Mouse (Mus musculus) limb, embryonic 14.5 days (tissue): ENCODE data around the gene Esrrg. TPM values are rescaled to one million over a fixed set of nuclear protein-coding genes. Genes with fewer than 3 reads are reported as not detected.

Experiments used
- ATAC-seq: fragments of 200-750 bp; cut with Nextera tagmentation; 2 replicates; pipeline ENCODE4 v1.8.0; 2017; ENCODE audit warnings: low read depth, moderate number of reproducible peaks, moderate TSS enrichment; ENCODE audit not compliant: low FRiP score
- DNase-seq: peaks from one replicate; pipeline ENCODE4 v3.0.0-alpha.2; 2015; ENCODE audit warnings: low spot score
- H3K27ac ChIP-seq: fragments of 300-500 bp; sonication (generic); replicated peaks from 2 replicates; pipeline ENCODE4 v1.5.1; 2014; ENCODE audit warnings: low read depth, mild to moderate bottlenecking, low read length, moderate library complexity, mixed read lengths
- H3K27me3 ChIP-seq: fragments of 300-500 bp; sonication (generic); 2 replicates; pipeline ENCODE4 v1.6.1; 2014; ENCODE audit warnings: low read length, mixed read lengths; ENCODE audit not compliant: control insufficient read depth, insufficient read depth
- H3K36me3 ChIP-seq: fragments of 300-500 bp; sonication (generic); 2 replicates; pipeline ENCODE4 v1.6.1; 2014; ENCODE audit warnings: mild to moderate bottlenecking, low read length, moderate library complexity, mixed read lengths; ENCODE audit not compliant: control insufficient read depth, insufficient read depth
- H3K4me1 ChIP-seq: fragments of 300-500 bp; sonication (generic); 2 replicates; pipeline ENCODE4 v1.6.1; 2014; ENCODE audit warnings: antibody characterized with exemption, low read length, mixed read lengths; ENCODE audit not compliant: control insufficient read depth, insufficient read depth
- H3K4me2 ChIP-seq: fragments of 300-500 bp; sonication (generic); replicated peaks from 2 replicates; pipeline ENCODE4 v1.6.1; 2014; ENCODE audit warnings: low read depth, mild to moderate bottlenecking, low read length, moderate library complexity; ENCODE audit not compliant: severe bottlenecking
- H3K4me3 ChIP-seq: fragments of 300-500 bp; sonication (generic); replicated peaks from 2 replicates; pipeline ENCODE4 v1.5.1; 2014; ENCODE audit warnings: low read length
- H3K9ac ChIP-seq: fragments of 300-500 bp; sonication (generic); 2 replicates; pipeline ENCODE4 v1.6.1; 2014; ENCODE audit warnings: mild to moderate bottlenecking, low read depth, low read length, moderate library complexity; ENCODE audit not compliant: severe bottlenecking
- H3K9me3 ChIP-seq: fragments of 300-500 bp; sonication (generic); 2 replicates; pipeline ENCODE4 v1.6.1; 2016; ENCODE audit warnings: low read length; ENCODE audit not compliant: control insufficient read depth
- POLR2A ChIP-seq: fragments of 200-500 bp; IDR thresholded peaks from 2 replicates; pipeline ENCODE4 v1.8.0; 2012; ENCODE audit warnings: inconsistent platforms, mild to moderate bottlenecking, moderate library complexity, borderline replicate concordance; ENCODE audit not compliant: insufficient read depth, insufficient read length; ENCODE audit errors: extremely low read depth
- WGBS: fragments of 180-500 bp; shearing (Covaris S2); extraction: QIAGEN DNeasy Blood & Tissue Kit; methylation state at CpG from one replicate; pipeline ENCODE4 v1.1.7; 2014; 5-methylcytosine and 5-hydroxymethylcytosine counted together
- polyA plus RNA-seq, 2 experiments: library from polyadenylated mRNA; depleted of rRNA in 1 of 2; stranded (reverse) in 1 of 2; unstranded in 1 of 2; fragments of >200 nt; fragmentation: Nextera tagmentation in 1 of 2; extraction: Ambion mirVana in 1 of 2; gene quantifications; 2 replicates each; pipeline versions ENCODE4 v1.2.1 to v1.2.3; 2012 to 2014

The Esrrg gene
- polyA plus RNA-seq, 2 experiments, result 1.1 to 1.5 TPM

GRCm38 (mm10) chr1:188155135-188155779, 546.7 kb downstream of the Esrrg start:
- no peak for ATAC-seq
- Histone ChIP-seq H3K9ac (no peak overlapping the region), H3K27ac (no peak overlapping the region), H3K27me3 (no peaks in the 10 kb centered on the region; the same call in 1 of the 2 replicates), H3K4me1 (no peaks in the 10 kb centered on the region), H3K9me3 (no peaks in the 10 kb centered on the region), H3K4me2 (no peak overlapping the region), H3K4me3 (no peak overlapping the region), H3K36me3 (no peaks in the 10 kb centered on the region)
- no peak for DNase-seq
- TF ChIP-seq POLR2A, result no peak
- 78% methylated on average over 22 of the region's 22 CpGs for WGBS

- Histone ChIP-seq H3K4me2 (no peak overlapping the region), H3K9me3 (no peaks in the 10 kb centered on the region), H3K4me3 (no peak overlapping the region), H3K4me1 (no peaks in the 10 kb centered on the region), H3K27ac (no peak overlapping the region), H3K36me3 (no peaks in the 10 kb centered on the region), H3K27me3 (no peaks in the 10 kb centered on the region), H3K9ac (no peak overlapping the region)
- ATAC-seq (no peak), DNase-seq (no peak)
- no peak for TF ChIP-seq POLR2A
- WGBS, result 94% methylated on average over 5 of the region's 5 CpGs
Measured at GRCm38 (mm10) chr1:188156520-188156919, 547.9 kb downstream of the Esrrg start.

- Histone ChIP-seq H3K9me3 (no peaks in the 10 kb centered on the region), H3K4me1 (no peaks in the 10 kb centered on the region), H3K4me2 (no peak overlapping the region), H3K27ac (no peak overlapping the region), H3K4me3 (no peak overlapping the region), H3K9ac (no peak overlapping the region), H3K27me3 (no peaks in the 10 kb centered on the region), H3K36me3 (no peaks in the 10 kb centered on the region)
- DNase-seq (no peak), ATAC-seq (no peak)
- WGBS, result 82% methylated on average over 7 of the region's 7 CpGs
- no peak for TF ChIP-seq POLR2A
Measured at GRCm38 (mm10) chr1:188157237-188157955, 548.8 kb downstream of the Esrrg start.

GRCm38 (mm10) chr1:188158675-188159074, 550.1 kb downstream of the Esrrg start:
- H3K4me3 ChIP-seq, result no peak overlapping the region
- no peaks in the 10 kb centered on the region for H3K4me1 ChIP-seq
- no peak for DNase-seq
- H3K27ac ChIP-seq, result no peak overlapping the region
- no peak overlapping the region for H3K4me2 ChIP-seq
- TF ChIP-seq POLR2A, result no peak
- no peak for ATAC-seq
- H3K27me3 ChIP-seq, result no peaks in the 10 kb centered on the region
- WGBS, result 90% methylated on average over 1 of the region's 1 CpGs
- no peaks in the 10 kb centered on the region for H3K9me3 ChIP-seq
- no peak overlapping the region for H3K9ac ChIP-seq
- no peaks in the 10 kb centered on the region for H3K36me3 ChIP-seq

- Histone ChIP-seq H3K27me3 (no peaks in the 10 kb centered on the region), H3K9ac (no peak overlapping the region), H3K4me2 (no peak overlapping the region), H3K36me3 (no peaks in the 10 kb centered on the region), H3K9me3 (no peaks in the 10 kb centered on the region), H3K4me3 (no peak overlapping the region), H3K4me1 (no peaks in the 10 kb centered on the region), H3K27ac (no peak overlapping the region)
- ATAC-seq (no peak), DNase-seq (no peak)
- 86% methylated on average over 2 of the region's 2 CpGs for WGBS
- TF ChIP-seq POLR2A, result no peak
Measured at GRCm38 (mm10) chr1:188159108-188159507, 550.5 kb downstream of the Esrrg start.

- H3K4me1 ChIP-seq, result no peaks in the 10 kb centered on the region
- DNase-seq (no peak), ATAC-seq (no peak)
- H3K27me3 ChIP-seq, result no peaks in the 10 kb centered on the region
- H3K4me2 ChIP-seq, result no peak overlapping the region
- no peaks in the 10 kb centered on the region for H3K36me3 ChIP-seq
- no peaks in the 10 kb centered on the region for H3K9me3 ChIP-seq
- no peak for TF ChIP-seq POLR2A
- H3K4me3 ChIP-seq, result no peak overlapping the region
- H3K9ac ChIP-seq, result no peak overlapping the region
- H3K27ac ChIP-seq, result no peak overlapping the region
Measured at GRCm38 (mm10) chr1:188163058-188163457, 554.5 kb downstream of the Esrrg start.
